Mouse (Mus musculus) thymus, postnatal 4 days (tissue): ENCODE results near the gene F9.
A peak's percentile ranks its signal among the peaks of the same experiment; 100 is the strongest.
"Not testable (repeated sequence)": the region's sequence is repeated elsewhere in the genome, so short reads cannot be mapped to it uniquely, and the experiment has no call there.

Experiments
- DNase-seq: peaks from one replicate; pipeline ENCODE4 v3.0.0; 2021

The F9 gene

GRCm38 (mm10) chrX:59999221-60000083, at the start of gene F9:
TSS of gene F9 (plus strand) at chrX:59999464.
- no peak for DNase-seq

GRCm38 (mm10) chrX:59969767-59970166, 29.5 kb upstream of the F9 start:
- DNase-seq, result not testable (repeated sequence)

- no peak for DNase-seq
These were observed 800 bp downstream of the F9 start for GRCm38 (mm10) chrX:60000084-60000443.

GRCm38 (mm10) chrX:60001461-60001860, 2.2 kb downstream of the F9 start:
- no peak for DNase-seq

GRCm38 (mm10) chrX:60013084-60013676, 13.9 kb downstream of the F9 start:
- DNase-seq, result peak; percentile 47

GRCm38 (mm10) chrX:60014588-60014987, 15.3 kb downstream of the F9 start:
- no peak for DNase-seq

- no peak for DNase-seq
These were observed 21.7 kb downstream of the F9 start for GRCm38 (mm10) chrX:60021007-60021406.

GRCm38 (mm10) chrX:60021595-60021994, 22.3 kb downstream of the F9 start:
- no peak for DNase-seq

GRCm38 (mm10) chrX:60026654-60027053, 27.4 kb downstream of the F9 start:
- DNase-seq, result peak; percentile 25

- no peak for DNase-seq
These were observed 55.5 kb downstream of the F9 start for GRCm38 (mm10) chrX:60054745-60055144.

- DNase-seq, result no peak
These were observed 55.9 kb downstream of the F9 start for GRCm38 (mm10) chrX:60055185-60055584.

- DNase-seq, result no peak
These were observed 76.1 kb downstream of the F9 start for GRCm38 (mm10) chrX:60075359-60075758.
